Mouse (Mus musculus) adrenal gland, adult 8-10 months (tissue): ENCODE data around the gene Klf16. TPM values are rescaled to one million over a fixed set of nuclear protein-coding genes. Genes with fewer than 3 reads are reported as not detected.

Experiments
- DNase-seq: peaks from one replicate; pipeline ENCODE4 v3.0.0; 2022
- total RNA-seq, 4 experiments: library from RNA; stranded (reverse); gene quantifications; 2 replicates each; pipeline ENCODE4 v1.2.4; 2022

Klf16 gene
- 10 to 100 TPM; 12.7 to 15.4 (median 14.6) TPM for total RNA-seq

DNA sequence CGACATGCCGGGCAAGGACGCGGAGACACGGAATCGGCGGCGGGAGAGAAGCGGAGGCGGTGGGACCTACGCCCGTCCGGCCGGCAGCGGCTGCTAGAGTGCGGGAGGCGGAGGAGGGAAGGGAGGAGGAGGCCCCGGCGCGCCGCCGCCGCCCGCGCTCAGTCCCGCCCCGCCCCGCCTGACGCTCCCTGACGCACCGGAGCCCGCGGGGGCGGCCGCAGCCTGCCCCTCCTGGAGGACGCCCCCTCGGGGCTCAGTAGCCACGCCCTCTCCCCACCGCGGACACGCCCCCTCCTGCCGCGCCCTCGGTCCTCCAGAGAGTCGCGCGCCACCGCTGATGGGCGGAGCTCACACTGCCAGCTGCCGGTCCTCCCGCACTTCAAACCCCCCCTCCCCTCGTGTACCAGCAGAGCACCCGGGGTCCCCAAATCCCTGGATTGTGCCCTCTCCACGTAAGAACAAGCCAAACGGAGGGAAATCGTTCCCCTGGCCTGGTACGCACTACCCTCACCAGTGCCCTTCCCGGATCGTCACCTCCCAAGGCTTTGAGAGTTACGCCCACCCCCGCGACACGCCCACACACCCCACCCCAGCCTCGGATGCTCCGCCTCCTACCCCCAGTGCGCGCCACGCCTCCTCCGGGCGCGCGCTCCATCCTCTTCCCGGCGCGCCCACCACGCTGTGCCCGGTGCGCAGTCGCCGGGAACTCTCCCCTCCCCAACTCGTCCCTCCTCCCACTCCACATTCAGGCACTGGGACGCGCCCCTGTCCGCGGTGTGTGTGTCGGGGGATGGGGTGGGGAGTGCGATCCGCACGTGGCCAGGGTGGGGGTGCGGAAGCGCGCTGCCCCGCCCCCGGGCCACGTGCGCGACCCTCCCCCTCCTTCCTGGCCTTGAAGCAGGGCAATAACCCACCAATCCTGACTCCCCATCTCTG lies at the start of gene Klf16:
Gene Klf16 (minus strand): TSS at position 127 of the 936 bp plus-strand sequence.
- DNase-seq: peak; percentile 98

GRCm38 (mm10) chr10:80625764-80626163 lies 48.6 kb upstream of the Klf16 start:
- DNase-seq: no peak

GRCm38 (mm10) chr10:80623457-80624191 lies 46.5 kb upstream of the Klf16 start:
- DNase-seq: peak; percentile 58

DNA sequence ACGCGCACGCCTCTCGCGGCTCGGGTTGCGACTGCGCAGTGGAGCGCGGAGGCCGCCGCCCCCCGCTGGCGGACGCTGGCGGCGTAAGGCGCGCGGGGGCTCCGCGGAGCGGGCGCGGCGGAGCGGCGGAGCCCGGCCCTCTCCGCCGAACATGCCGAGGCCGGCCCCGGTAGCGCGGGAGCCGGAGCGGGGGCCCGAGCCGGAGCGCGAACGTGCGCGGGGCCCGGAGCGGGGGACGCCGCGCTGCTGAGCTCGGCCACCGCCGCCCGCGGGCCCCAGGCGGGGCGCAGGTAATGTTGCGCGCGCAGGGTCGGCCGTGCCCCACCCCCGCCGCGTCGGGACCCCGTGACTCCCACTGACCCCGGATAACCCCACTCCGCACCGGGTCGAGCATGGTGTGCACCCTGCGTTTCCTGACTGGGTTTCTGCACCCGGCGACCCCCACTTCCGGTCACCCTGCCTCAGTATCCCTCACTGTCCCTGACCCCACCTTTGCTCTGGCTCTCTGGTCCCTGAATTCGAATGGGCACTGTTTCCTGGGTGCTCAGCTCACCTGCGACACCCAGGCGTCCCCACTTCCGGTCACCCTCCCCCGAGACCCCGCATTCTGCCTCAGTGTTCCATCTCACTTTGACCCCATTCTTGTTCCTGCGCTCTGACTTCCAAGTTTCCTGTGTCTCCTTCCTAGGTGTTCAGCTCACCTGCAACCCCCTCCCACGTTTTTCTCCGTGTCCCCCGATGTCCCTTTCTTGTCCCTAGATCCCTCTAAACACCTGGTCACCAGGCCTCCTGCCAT lies 45.7 kb upstream of the Klf16 start, which contains the start of gene Csnk1g2:
Gene Csnk1g2 (plus strand): TSS at position 178 of the 796 bp plus-strand sequence.
- peak; percentile 62 for DNase-seq

DNA sequence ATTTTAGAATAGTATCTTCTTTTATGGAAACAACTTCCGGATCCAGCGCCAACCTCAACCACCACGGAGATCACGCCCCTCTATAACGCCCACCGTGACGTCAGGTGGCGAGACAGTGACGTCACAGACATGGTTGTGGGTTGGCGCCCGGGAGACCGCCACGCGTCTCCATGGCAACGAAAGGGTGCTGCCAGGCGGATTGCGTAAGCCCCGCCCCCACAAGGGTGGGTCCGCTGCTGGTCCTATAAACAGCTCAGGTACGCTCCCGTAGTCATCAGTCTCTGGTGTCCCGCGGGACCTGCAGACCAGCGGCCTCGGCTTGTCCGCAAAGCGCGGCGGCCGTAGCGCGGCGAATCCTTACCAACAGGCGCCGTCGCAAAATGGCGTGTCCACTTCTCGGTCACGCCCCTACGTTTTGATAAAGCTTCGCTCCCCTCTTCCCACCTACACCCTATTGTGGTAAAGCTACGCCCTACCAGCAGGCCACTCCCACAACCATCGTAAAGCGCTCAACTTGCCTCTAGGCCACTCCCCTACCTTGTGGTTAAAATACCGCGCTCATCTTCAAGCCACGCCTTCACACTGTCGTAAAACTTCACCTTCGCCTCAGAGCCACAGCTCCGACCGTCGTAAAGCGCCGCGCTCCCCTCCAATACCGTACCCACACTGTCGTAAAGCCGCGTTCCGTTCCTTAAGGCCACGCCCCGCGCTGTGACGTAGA lies 45.0 kb upstream of the Klf16 start:
- DNase-seq: peak; percentile 99

- no peak for DNase-seq
Observed at GRCm38 (mm10) chr10:80621690-80621939, 44.5 kb upstream of the Klf16 start.

- no peak for DNase-seq
Observed at GRCm38 (mm10) chr10:80620796-80621689, 43.9 kb upstream of the Klf16 start.

DNA sequence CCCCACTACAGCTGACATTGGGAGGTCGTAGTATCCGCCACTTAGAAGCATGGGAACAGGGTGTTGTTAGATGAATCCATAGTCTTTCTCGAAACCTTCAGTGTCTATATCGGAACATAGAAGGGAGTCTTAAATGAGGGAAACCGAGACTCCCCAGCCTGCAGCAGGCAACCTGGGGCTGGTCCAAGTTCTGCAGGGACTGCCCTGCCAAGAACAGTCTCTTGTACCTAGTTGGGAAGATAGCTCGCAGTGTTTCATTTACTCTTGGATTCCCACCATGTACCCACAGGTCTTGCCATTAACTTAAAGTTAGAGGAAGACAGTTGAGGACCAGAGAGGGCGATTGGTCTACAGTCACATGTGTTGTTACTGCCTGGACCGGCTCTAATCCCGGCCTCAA lies 43.2 kb upstream of the Klf16 start:
- DNase-seq: no peak

DNA sequence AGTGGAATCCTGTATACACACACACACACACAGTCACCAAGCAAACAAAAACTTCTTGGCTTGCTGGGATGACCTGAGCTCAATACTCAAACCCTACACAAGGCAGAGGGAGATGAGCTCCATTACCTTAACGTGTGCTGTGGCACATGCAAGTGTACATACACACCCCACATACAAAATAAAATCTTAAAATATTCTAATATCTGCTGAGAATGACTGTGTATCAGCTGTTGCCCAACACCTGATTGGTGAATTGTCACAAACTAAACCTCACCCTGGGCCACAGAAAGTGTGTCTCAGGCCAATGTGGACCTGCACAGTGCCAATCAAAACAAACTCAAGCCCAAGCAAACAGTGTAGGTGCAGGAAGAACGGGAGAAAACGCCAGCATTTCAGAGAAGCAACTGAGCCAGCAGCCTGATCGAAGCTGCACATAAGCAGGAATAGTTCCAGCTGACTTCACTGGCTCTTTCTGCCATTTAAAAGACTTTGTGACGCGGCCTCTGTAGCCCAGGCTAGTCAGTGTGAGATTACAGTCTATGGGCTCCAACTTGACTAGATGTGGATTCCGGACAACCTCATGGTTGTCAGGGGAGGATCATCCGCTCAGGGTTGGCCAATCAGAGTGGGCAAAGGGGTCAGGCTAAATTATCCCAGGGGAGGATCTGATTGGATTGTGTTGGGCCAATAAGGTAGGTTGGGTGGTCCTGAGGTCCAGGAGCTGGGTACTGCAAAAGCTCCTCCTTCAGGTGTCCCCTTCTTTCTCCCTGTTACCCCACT lies 42.5 kb upstream of the Klf16 start:
- DNase-seq: no peak

GRCm38 (mm10) chr10:80618181-80618580 lies 41.1 kb upstream of the Klf16 start:
- DNase-seq: no peak

- DNase-seq: no peak
Observed at GRCm38 (mm10) chr10:80614351-80614750, 37.2 kb upstream of the Klf16 start.

- no peak for DNase-seq
Observed at GRCm38 (mm10) chr10:80613821-80614220, 36.7 kb upstream of the Klf16 start.

DNA sequence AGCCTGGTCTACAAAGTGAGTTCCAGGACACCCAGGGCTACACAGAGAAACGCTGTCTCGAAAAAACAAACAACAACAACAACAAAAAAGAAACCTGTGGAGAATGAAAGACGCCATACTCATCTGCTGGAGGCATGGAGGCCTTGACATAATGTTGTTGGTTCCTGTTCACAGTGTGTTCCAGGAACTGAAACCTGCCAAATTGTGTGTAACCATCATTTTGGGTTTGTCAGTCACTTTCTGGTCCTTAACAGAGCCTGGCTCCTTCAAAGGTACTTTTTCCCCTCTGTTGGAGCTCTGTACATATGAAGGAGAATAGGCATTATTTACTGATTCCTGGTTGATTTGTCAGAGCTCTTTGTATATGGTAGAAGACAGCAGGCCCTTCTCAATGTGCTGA lies 34.8 kb upstream of the Klf16 start:
- no peak for DNase-seq

GRCm38 (mm10) chr10:80611024-80611423 lies 33.9 kb upstream of the Klf16 start:
- DNase-seq: no peak

DNA sequence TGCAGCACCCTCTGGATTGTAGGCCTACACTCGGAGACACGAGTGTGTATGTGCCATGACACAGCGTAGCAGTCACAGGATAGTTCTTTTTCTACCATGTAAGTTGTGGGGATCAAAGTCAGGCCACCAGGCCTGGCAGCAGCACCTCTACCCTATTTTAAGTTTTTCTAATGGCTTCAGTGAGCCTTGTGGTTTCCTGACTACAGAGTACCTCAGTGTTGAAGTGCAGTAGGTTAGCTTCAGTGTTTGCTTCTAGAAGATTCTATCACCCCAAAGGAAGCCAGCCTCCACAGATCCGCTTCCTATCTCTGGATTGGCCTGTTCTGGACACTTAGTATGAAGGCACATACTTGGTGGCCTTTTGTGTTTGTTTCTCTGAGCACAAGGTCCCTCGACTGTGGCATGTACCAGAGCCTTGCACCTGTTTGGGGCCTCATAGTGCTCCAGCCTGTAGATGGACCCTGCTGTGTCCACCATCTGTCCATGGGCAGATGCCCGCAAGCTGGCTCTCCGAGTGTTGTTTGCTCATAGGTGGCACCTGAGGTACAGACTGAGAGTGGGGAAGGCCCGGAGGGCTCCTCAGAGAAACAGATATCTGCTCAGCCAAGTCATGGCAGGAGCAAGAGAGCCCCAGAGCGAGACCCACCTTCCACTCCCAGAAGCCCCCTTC lies 33.1 kb upstream of the Klf16 start:
- no peak for DNase-seq

DNA sequence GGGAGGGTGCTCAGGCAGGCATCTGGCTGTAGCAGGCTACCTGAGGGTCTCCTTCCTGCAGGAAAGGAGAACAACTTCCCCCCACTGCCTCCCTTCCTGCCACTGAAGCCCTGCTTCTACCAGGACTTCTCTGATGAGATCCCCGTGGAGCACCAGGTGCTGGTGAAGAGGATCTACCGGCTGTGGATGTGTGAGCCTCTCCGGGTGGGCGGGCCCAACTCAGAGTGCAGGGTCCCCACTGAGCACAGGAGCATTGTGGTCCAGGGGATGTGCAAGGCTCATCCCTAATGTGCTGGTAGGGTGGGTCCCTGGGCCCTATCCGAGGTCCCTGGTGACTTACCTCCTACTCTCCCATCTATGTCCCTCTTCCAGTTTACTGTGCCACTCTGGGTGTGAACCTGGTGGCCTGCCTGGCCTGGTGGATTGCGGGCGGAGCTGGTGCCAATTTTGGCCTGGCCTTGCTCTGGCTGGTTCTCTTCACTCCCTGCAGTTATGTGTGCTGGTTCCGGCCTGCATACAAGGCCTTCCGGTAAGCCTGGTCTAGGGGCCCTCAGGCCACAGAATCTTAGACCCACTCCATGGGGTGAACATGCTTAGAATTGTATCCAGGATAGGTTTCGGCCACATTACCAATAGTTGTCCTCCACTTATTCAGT lies 32.3 kb upstream of the Klf16 start:
- no peak for DNase-seq

DNA sequence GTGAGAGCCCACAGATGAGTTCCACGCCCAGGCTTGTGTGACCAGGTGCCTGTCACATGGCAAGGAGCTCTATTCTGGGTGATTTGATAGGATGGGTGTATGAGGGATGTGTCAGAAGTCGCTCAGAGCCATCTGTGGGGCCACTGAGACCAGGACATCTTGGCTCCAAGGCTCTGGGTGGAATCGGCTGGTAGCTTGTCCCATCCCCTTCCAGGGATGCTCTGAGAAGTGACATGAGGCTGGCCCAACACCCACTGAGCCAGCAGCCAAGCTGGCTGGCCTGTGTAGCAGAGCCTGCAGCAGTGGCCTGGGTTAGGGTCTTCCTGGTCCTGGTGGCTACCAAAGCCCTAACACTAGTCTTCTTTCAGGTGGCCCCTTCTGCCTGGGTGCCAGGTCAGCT lies 31.3 kb upstream of the Klf16 start:
- DNase-seq: no peak

DNA sequence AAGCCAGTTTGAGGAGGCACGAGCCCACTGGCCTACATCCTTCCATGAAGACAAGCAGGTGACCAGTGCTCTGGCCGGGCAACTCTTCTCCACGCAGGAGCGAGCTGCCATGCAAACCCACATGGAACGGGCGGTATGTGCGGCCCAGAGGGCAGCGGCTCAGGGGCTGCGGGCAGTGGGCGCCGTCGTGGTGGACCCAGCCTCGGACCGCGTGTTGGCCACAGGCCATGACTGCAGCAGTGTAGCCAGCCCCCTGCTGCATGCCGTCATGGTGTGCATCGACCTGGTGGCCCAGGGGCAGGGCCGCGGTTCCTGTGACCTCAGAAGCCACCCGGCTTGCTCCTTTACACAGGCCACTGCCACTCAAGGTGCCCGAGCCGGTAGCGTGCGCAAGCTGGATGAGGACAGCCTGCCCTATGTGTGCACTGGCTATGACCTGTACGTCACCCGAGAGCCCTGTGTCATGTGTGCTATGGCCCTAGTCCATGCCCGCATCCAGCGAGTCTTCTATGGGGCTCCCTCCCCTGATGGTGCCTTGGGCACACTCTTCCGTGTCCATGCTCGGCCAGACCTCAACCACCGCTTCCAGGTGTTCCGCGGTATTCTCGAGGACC lies 29.7 kb upstream of the Klf16 start:
- no peak for DNase-seq

DNA sequence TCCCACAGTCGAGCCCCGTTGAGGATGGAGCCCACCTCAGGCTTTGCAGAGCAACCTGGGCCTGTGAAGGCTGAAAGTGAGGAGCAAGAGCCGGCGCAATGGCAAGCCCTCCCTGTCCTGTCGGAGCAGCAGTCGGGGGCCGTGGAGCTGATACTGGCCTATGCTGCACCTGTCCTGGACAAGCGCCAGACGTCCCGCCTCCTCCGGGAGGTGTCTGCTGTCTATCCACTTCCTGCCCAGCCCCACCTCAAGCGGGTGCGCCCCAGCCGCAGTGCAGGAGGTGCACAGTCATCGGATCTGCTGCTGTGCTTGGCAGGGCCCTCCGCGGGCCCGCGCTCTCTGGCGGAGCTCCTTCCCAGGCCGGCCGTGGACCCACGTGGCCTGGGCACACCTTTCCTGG lies 29.2 kb upstream of the Klf16 start:
- DNase-seq: no peak
